Mouse (Mus musculus) thymus, postnatal 25 days (tissue): ENCODE results near the gene Rrnad1.
A peak's percentile ranks its signal among the peaks of the same experiment; 100 is the strongest.

Experiments used
- DNase-seq: peaks from one replicate; pipeline ENCODE4 v3.0.0; 2022

Gene Rrnad1

DNA sequence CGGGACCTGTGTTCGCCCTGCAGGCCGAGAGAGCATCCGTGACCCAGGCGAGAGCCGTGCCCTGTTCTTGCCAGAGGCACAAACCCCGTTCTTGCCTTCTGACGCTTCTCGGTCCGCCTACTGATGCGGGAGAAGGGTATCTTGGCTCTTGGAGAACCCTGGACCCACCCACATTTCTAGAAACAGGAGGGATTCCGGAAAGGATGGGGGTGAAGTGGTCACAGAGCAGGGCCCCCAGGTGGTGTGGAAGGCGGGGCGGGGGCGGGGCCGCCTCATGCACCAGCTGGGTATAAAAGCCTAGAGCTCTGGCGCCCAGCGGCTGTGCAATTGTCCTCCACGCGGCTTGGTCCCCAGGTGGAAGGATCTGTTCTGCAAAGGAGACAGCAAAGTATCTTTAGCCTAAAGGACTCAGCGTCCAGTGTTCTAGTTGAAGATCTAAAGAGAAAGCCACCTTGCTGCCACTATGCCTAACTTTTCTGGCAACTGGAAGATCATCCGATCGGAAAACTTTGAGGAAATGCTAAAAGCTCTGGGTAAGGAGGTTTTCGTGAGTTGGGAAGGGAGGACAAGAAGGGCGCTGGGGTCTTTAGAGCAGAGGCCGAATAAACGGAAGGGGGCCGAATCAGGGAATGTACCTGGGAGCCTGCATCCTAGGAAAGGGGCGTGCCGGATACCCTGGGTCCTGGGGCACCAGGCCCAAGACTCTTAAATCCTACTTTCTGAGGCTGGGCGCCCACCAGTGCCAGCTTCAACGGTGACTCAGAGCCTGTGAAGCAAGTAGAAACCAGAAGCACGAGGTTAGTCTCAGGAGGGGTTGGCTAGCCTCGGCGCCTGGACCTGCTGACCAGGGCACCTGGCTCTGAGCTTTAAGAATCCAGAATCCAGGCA lies 18.1 kb upstream of the Rrnad1 start, which contains the start of gene Crabp2:
Gene Crabp2, plus strand, starts transcription at position 289 of the 888 bp plus-strand sequence.
- no peak for DNase-seq

DNA sequence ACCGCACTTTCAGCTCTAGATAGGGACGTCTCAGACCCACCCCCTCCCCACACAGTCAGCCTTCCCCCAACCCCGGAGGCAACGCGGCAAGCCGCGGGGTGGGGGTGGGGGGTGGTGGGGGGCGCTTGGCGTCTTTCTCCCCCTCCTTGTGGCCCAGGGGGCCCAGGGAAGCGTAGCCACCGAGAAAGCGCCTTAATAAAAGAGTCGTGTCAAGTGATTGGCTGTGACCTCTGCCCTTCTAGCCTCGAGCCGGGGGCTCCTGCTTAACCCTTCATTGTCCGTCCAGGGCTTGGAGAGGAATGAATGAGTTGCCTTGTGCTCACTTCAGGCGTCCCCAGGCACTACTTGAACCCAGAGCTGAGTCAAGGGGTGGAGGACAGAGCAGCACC lies 17.3 kb upstream of the Rrnad1 start:
- no peak for DNase-seq

DNA sequence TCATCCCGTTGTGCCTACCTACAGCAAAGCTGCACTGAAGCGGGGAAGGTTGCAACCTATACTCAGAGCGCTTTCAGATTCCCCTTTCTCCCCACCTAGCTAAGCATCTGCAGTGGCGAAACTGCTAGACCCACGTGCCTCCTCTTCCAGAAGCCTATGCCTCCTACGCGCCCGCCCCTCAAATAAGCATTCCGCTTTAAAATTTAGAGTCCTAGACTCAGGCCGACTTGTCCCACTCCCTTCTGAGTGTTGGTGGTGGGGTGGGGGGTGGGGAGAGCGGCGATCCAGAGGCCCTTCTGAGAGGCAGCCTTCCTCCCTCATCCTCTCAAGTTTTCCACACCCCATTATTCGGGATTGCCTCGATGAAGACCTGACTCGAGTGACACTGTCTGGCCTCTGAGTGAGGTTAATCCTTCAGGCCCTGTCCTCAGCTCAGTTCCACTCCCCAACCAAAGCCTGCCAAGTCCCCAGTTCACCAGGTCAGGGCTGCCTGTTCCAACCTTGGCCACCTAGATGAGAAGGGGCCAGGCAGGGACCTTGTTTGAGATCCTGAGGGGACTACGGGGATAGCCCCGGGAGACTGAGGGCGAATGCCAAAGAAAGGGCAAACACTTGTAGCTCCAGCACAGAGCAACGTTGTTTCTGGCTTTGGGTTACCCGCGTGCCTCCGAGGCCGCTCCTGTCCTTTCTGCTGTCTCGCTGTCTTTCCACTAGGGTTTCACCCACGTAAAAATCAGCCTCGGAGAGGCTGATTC lies 16.7 kb upstream of the Rrnad1 start:
- DNase-seq, result no peak

DNA sequence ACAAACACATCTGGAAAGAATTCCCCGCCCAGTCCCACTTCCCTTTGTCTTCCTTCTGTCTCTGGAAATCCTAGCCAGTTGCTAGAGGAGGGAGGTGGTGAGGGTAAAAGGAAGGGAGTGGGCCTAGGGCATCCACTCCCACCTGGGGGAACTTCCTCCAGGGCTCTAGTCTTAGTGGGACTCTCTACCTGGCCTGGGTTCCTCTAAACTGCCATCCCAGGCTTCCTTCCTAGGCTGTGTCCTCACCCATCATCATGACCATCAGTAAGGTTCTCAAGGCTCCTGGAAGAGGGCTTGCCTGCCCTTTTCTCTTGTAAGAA lies 16.0 kb upstream of the Rrnad1 start:
- DNase-seq, result no peak

DNA sequence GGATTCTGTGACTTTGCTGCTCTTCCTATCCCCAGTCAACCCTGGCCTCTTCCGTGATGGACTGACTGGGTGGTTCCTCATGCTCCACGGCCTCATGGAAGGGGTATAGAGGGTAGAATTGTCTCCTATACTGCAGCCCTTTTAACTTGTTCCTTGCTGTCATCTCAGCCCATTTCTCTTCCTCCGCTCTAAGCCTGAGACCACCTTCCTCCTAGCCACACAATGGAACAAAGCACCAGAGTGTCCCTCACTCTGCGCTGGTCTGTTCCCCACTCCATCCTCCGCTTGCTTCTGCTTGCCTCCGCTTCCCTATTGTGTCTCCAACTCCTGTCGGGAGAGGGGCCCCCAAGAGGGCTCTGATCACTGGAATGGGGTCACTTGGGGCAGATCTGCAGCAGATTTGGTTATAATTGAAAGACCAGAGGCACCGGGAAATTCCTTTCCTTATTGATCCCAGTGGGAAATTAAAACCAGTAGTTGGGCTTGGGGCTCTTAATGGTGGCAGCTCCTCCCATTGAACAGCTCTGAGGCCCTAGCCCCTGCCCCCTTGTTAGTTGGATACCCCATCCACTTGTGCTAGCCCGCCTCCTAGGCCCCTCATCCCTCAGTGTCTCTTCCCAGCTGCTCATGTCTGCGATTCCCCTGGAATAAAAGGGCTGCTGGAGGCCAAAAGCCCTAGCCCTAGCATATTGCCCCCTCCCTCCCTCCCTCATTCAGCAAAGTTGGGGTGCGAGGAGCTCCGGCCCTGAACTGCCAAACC lies 15.4 kb upstream of the Rrnad1 start:
- DNase-seq, result no peak

DNA sequence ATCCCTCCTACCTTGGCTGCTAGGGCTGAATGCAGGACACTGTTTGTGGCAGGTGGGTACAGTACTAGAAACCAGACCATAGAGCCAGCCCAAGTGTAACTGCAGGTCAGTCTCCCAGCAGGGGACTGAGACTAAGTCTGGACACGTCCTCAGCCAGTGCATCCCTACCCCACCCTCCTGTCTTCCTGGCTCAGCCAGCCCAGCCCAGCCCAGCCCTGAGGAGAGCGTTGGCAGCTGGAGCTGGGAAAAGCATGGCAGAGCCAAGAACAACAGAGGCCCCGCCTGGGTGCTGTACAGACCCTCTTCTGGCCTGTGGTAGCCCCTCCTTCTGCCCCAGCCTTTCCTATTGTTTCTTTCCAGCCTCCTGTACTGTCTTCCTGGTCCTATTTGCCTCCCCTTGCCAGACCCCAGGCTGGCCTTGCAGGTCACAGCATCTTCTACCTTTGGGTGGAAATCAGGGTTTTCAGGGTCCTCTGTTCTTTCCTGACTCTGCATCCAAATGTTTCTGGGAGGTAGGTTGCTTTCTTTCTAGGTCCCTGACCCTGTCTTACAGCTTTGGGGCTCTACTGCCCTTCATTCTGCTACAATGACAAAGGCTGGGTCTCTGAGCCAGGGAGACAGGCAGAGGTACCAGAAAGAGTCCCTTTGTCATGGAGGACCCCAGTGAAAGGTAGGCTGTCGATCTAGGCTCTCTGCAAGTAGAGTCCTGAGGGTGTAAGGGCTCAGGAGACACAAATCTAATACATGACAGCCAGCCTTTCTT lies 14.5 kb upstream of the Rrnad1 start:
- DNase-seq, result no peak

DNA sequence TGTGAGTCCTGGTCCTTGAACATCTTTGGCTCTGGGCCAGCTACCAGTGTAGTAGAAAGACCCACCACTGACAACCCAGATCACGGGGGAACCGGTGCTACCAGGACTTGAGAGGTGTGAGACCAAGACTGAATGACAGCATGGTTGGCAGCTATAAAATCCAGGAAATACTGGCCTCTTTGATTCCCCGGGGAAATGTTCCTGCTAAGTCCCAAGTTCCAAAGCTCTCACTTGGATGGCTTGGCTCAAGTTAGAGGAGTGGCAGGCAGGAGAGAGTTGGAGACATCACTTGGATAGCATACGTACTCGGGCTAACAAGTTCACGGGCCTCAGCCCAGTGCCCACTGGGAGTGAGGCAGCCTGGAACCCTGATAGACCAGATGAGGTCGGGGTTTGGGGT lies 13.1 kb upstream of the Rrnad1 start:
- DNase-seq, result no peak

DNA sequence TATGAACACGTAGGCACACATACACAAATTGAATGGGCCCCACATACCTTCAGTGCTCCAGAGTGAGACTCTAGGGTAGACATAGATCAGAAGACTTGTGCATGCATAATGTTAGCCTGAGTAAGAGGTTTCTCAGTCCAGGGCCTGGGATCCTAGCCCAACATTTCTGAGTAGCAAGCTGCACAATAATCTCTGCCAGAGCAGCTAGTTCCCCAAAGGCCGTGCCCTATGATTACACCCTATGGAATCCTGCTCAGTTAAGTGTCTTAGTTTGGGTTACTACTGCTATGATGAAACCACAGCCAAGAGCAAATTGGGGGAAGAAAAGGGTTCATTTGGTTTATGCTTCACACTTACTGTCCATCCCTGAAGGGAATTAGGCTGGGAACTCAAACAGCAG lies 12.0 kb upstream of the Rrnad1 start:
- no peak for DNase-seq

DNA sequence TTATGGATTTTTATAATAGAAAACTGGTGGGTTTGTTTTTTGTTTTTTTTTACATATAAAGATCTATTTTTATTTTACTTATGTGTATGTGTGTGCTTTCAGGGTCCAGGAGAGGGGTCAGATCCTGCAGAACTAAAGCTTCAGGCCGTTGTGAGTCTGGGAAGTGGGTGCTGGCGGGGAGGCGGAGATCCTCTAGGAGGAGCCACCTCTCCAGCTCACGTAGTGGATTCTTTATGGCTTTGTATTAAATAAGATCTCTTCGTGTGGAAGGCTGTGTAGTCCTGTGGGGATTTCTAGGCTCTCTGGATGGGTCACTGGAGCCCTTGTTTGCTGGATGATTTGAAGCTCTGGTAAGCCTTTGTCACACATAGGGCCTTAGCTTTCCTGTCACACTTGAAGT lies 10.1 kb upstream of the Rrnad1 start:
- no peak for DNase-seq

DNA sequence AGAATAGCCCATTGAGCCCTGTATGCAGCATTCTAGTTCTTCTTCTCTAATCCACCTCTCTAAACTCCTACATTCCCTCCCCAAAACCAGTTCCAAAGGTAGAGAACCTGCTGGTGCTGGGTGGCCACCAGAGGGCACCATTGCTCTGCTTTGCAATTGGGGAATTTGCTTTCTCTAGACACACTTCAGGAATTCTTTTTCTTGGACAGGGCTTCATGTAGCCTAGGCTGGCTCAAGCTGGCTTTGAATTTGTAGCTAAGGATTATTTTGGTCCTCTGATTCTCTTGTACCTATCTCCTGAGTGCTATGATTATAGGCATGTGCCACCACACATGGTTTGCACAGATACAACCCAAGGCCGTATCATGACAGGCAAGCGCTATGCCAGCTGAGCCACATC lies 5.3 kb upstream of the Rrnad1 start:
- peak; percentile 62 for DNase-seq

DNA sequence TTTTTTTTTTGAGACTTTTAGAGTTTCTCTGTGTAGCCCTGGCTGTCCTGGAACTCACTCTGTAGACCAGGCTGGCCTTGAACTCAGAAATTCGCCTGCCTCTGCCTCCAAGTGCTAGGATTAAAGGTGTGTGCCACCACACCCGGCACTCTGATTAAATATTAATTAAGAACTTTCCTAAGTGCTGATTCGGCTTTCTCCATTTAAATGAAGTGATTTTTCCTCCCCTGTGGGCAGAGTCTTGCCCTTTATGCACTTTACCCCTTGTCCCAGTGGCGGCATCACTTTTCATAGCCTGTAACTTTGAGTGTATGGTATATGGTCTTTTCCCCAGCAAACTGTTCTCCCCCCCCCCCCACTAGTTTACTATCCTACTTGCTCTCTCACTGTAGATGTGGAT lies 4.7 kb upstream of the Rrnad1 start:
- DNase-seq, result no peak

DNA sequence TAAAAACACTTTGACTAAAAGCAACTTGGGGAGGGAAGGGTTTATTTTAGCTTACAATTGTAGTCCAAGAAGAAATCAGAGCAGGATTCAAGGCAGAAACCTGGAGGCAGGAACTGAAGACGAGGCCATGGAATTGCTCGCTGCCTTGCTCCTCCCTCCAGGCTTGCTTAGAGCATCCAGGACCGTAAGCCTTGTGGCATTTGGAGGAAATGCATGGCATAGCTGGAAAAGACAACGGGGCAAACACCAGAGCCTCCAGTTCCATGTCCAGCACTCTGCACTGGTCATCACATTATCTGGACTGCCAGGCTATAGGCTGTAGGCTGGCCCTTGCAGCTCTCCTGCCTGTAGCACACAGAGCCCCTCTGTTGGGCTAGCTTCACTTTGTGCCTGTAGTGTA lies 4.0 kb upstream of the Rrnad1 start:
- no peak for DNase-seq

DNA sequence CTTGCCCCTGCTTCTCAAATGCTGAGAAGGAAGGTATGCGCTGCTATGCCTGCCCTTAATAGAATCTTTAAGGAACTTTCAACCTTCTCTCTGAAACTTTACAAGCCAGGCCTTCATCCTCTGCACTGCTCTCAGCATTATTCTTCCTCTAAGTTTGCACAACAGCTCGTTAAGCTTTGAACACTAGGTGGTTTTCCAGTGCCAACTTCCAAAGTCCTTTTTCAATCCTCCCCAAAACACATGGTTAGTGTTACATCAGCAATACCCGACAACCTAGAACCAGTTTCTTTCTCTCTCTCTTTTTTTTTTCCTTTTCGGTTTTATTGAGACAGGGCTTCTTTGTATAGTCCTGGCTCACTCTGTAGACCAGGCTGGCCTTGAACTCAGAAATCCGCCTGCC lies 3.5 kb upstream of the Rrnad1 start:
- no peak for DNase-seq

DNA sequence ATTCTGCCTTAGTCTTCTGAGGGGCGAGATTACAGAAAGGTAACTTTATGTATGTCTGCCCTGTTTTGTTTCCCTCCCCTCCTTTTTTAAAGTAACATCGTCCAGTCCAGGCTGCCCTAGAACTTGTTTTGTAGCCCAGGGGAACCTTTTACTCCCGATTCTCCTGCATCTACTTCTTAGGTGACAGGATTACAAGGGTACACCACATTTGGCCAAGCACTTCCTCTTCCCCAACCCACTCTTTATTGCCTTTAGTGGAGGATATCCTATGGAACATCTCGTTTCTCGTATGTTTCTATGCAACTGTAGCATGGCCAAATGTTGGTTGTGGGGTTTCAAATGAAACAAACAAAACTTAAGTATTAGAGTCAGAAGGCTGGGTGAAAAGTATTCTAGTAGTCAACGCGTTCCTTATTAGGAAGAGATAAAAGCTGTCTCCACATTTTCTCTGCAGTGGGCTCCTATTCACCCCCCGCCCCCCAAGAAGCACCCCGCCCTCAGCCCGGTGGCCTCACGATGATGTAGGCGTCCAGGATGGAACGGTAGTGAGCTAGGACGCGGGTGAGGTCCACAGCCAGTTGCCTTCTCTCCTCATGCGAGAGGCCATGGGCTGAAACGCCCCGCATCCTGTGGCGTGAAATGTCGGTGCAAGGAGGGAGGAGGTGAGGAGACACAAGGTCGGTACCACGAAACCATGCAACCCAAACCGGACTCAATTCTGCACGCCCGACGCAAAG lies 1.0 kb downstream of the Rrnad1 start:
- no peak for DNase-seq

DNA sequence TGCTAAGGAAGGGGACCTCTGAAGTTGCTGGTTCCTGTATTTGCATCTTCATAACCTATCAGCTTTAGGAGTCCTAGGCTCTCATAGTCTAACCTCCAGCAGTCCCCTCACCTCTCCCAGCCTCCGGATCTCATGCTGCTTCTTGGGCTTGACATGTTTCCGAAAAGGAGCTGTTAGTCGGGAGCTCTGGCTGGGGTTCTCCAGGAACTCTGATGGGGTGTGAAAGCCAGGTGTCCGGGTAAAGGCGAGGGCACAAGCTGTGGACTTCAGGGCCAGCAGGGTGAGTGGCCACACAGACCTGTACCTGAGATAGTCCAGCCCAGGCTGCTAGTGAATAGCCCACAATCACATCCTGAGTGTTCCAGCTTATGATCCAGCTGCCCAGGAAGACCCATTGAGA lies 3.1 kb downstream of the Rrnad1 start:
- no peak for DNase-seq

DNA sequence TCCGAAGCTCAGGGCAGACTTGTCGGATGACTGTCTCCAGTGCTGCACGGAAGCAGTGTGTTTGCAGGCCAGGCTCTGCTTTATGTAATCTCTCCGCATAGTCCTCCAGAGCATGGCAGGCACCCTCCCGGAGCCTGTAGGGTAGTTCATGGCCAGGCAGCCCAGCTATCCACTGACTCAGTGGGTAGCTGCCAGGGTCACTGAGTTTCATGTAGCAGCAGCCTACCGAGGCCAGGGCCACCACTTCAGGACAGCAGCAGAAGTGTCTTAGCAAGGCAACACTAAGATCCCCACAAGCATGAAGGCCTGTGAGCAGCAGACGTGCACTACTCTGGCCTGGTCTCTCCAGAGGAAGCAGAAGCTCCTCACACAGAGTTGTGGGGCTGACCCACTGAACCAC lies 5.5 kb downstream of the Rrnad1 start:
- DNase-seq, result no peak

DNA sequence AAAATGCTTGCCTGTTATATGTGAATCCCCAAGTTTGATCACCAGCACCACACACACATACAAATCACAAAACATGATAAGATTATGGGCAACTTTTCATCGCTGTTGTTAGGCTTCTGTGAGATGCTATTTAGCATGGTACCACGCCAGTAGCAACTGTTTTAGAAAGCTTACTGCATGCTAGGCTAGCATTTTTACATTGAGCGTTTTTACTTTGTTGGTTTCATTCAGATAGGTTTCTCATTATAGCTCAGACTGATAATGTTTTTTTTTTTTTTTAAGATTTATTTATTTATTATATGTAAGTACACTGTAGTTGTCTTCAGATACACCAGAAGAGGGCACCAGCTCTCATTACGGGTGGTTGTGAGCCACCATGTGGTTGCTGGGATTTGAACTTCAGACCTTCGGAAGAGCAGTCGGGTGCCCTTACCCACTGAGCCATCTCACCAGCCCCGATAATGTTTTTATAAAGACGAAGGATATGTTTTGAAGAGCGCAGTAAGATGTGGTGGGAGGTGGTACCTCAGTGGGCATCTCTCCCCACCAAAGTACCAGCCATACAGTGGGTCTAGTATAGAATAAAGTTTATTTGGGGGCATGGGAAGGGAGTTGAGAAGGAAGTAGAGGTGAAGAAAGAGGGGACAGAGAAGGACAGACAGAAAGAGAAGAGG lies 10.1 kb downstream of the Rrnad1 start:
- no peak for DNase-seq

DNA sequence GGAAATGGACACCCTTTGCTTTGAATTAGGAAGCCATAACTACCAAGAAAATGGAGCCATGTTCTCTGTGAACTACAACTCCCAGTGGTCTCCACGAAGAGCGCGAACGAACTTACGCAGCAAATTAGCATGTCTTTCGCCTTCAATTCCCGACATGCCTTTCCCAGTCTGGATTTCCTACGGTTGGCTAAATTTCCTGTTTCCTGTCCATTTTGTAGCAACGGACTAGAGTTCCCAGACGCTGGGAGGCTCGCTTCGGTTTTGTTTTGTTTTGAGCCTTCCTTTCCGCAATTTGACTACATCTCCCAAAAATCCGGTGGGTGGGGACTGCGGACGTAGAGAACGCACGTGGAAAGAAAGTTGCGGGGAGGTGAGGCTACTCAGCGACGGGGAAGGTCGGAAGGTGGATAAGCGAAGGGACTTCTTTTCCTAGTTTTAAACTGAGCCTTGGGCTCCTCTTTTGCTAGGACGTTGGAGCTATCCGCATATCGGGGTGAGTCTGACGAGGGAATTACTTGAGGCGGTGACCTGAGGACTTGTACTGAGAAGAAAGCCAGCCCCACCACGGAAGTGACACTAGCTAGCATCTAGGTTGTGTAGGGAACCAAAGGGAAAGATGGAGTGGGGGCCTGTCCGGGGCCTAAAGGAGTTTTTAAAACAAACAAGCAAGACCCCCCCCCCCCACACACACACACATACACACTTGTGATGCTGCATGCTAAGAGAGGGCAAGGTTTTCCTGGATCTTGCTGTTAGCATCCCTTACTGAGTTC lies 11.0 kb downstream of the Rrnad1 start, which contains the start of gene Mrpl24:
Gene Mrpl24, plus strand, starts transcription at position 171 of the 773 bp plus-strand sequence.
- DNase-seq, result peak; percentile 68

DNA sequence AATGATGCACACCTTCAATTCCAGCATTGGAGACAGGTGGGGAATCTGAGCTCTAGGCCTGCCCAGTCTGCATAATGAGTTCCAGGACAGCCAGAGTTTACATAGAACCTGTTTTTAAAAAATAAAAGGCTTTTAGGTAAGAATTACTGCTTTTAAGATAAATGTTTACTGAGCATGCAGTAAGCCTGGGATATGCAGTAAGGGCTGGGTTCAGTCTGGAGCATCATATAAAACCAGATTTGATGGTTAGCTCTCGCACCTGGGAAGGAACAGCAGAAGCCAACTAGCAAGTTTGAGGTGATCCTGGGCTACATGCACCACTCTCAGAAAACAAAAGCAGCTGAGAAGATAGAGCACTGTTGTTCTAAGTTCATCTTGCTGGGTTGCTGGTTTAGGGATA lies 12.0 kb downstream of the Rrnad1 start:
- no peak for DNase-seq

DNA sequence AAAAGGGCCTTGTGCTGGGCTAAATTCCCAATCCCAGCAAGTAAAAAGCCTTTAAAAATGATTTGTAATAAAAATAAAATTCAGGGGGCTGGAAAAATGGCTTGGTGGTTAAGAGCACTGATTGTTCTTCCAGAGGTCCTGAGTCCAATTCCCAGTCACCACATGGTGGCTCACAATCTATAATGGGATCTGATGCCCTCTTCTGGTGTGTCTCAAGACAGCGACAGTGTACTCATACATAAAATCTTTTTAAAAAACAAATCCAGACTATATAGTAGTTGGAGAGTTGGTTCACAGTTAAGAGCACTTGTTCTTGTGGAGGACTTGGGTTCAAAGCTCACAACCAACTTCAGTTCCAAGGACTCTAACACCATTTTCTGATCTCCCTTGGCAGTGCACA lies 13.5 kb downstream of the Rrnad1 start:
- no peak for DNase-seq

DNA sequence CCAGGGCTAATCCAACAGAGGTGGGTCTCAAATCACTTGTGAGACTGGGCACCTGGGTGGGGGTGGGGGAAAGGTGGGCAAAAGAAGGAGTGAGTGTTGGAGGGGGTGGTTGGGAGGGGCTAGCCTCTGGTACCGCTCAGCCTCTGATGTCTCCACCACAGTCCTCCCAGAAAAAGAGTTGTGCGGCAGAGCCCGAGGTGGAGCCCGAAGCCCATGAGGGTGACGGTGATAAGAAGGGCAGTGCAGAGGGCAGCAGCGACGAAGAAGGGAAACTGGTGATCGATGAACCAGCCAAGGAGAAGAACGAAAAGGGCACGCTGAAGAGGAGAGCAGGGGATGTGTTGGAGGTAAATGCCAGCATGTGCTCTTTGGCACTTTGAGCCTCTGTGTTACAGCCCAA lies 16.6 kb downstream of the Rrnad1 start:
- DNase-seq, result no peak
